9 mouse cellular contexts compared by ENCODE assay signal in genomic region chrX:139219017-139219416, GRCm38 (mm10). TPM values are rescaled to one million over a fixed set of nuclear protein-coding genes. Genes with fewer than 3 reads are reported as not detected.
A peak's percentile ranks its signal among the peaks of the same experiment; 100 is the strongest.
DNase-seq lines count a peak whose midpoint lies in the region; ATAC-seq and TF ChIP-seq lines count a peak whose summit lies in the region.
"Had no signal": no experiment of that assay in that cellular context is flagged by ENCODE, and none has a peak within 500 bp of the region (broad histone marks: within the 10 kb centered on the region; RNA-seq: fewer than 3 reads in every experiment).

No protein-coding gene starts in this region.

- WGBS in forebrain, embryonic 15.5 days, result 30% methylated on average over 2 of the region's 2 CpGs
- WGBS in forebrain, embryonic 12.5 days, result 28% methylated on average over 2 of the region's 2 CpGs
- WGBS in stomach, postnatal 0 days, result 37% methylated on average over 2 of the region's 2 CpGs

- H3K36me3 ChIP-seq in forebrain, embryonic 15.5 days, result no peaks in the 10 kb centered on the region
- no peaks in the 10 kb centered on the region for H3K36me3 ChIP-seq in forebrain, embryonic 12.5 days (replicated peaks)
- no peaks in the 10 kb centered on the region for H3K36me3 ChIP-seq in stomach, postnatal 0 days (ENCODE audit: control insufficient read depth, insufficient read depth, low read length)

- H3K4me1 ChIP-seq in forebrain, embryonic 15.5 days, result peaks cover 5% of the 10 kb centered on the region; the same call in 1 of the 2 replicates
- no peaks in the 10 kb centered on the region; the same call in 1 of the 2 replicates for H3K4me1 ChIP-seq in forebrain, embryonic 12.5 days
- no peaks in the 10 kb centered on the region for H3K4me1 ChIP-seq in cortical plate, adult 2 months (ENCODE audit: control insufficient read depth, insufficient read depth, low read length)
- H3K4me1 ChIP-seq in stomach, postnatal 0 days (replicated peaks; ENCODE audit: control insufficient read depth, insufficient read depth), result no peaks in the 10 kb centered on the region

- no peak for TF ChIP-seq POLR2A in cortical plate, adult 2 months (IDR thresholded peaks at IDR 0.05; ENCODE audit: extremely low read depth, insufficient read depth, low read length)

- no peak overlapping the region for H3K4me3 ChIP-seq in forebrain, embryonic 15.5 days
- H3K4me3 ChIP-seq in forebrain, embryonic 12.5 days (replicated peaks), result no peak overlapping the region
- no peak overlapping the region for H3K4me3 ChIP-seq in cortical plate, adult 2 months (ENCODE audit: insufficient read depth, low read length)
- H3K4me3 ChIP-seq in stomach, postnatal 0 days (ENCODE audit: low read depth, low read length), result no peak overlapping the region

- ATAC-seq in forebrain, embryonic 15.5 days (replicated peaks), result peak; percentile 35; the same call in 1 of the 2 replicates
- ATAC-seq in forebrain, embryonic 12.5 days (ENCODE audit: low FRiP score), result no peak; the same call in 1 of the 2 replicates
- ATAC-seq in stomach, postnatal 0 days (ENCODE audit: low FRiP score, low TSS enrichment), result no peak

- H3K27ac ChIP-seq in forebrain, embryonic 15.5 days (replicated peaks), result no peak overlapping the region
- H3K27ac ChIP-seq in forebrain, embryonic 12.5 days, result no peak overlapping the region
- H3K27ac ChIP-seq in cortical plate, adult 2 months (ENCODE audit: insufficient read depth, low read length), result no peak overlapping the region
- H3K27ac ChIP-seq in stomach, postnatal 0 days (replicated peaks), result no peak overlapping the region

- H3K4me2 ChIP-seq in forebrain, embryonic 15.5 days (replicated peaks), result no peak overlapping the region
- H3K4me2 ChIP-seq in forebrain, embryonic 12.5 days, result no peak overlapping the region
- H3K4me2 ChIP-seq in stomach, postnatal 0 days (replicated peaks; ENCODE audit: low read depth), result no peak overlapping the region

- no peaks in the 10 kb centered on the region for H3K9me3 ChIP-seq in forebrain, embryonic 15.5 days
- no peaks in the 10 kb centered on the region for H3K9me3 ChIP-seq in forebrain, embryonic 12.5 days
- no peaks in the 10 kb centered on the region for H3K9me3 ChIP-seq in stomach, postnatal 0 days (ENCODE audit: control insufficient read depth, low read length)

- no peak for TF ChIP-seq EP300 in stomach, postnatal 0 days (optimal IDR thresholded peaks at IDR 0.05)

- no peak overlapping the region for H3K9ac ChIP-seq in forebrain, embryonic 15.5 days (replicated peaks)
- no peak overlapping the region for H3K9ac ChIP-seq in forebrain, embryonic 12.5 days
- H3K9ac ChIP-seq in stomach, postnatal 0 days (ENCODE audit: low read length), result no peak overlapping the region

- no peaks in the 10 kb centered on the region for H3K27me3 ChIP-seq in forebrain, embryonic 15.5 days
- H3K27me3 ChIP-seq in forebrain, embryonic 12.5 days, result peaks cover 8% of the 10 kb centered on the region; the same call in 1 of the 2 replicates
- no peaks in the 10 kb centered on the region for H3K27me3 ChIP-seq in stomach, postnatal 0 days (ENCODE audit: control insufficient read depth, insufficient read depth, low read length)

- peak; percentile 49; the same call in 1 of the 2 replicates for TF ChIP-seq CTCF in cortical plate, adult 2 months (IDR thresholded peaks at IDR 0.05; ENCODE audit: extremely low read depth, insufficient read depth, low read length)
- peak; percentile 77 for TF ChIP-seq CTCF in stomach, postnatal 0 days (IDR thresholded peaks at IDR 0.05; ENCODE audit: low read depth)

- peak; percentile 53 for DNase-seq in thymus, postnatal 4 days
- no peak for DNase-seq in thymus, postnatal 25 days
- peak; percentile 71 for DNase-seq in kidney, postnatal 10 days
- peak; percentile 51 for DNase-seq in lung, postnatal 25 days (ENCODE audit: low spot score)
- DNase-seq in stomach, postnatal 0 days (ENCODE audit: low spot score), result peak; percentile 29

RNA-seq across cellular contexts. Expression of gene Mum1l1, which starts 9.2 kb away (rescaled TPM):
- 7.6 and 8.3 TPM in 2 replicates for polyA plus RNA-seq in forebrain, embryonic 15.5 days (2015; fragmentation: Nextera tagmentation; extraction: Ambion mirVana)
- 13.7 and 13.8 TPM in 2 replicates for polyA plus RNA-seq in forebrain, embryonic 12.5 days (2016; fragmentation: Nextera tagmentation; extraction: Ambion mirVana)
- 0.94 and 1.1 TPM in 2 replicates for polyA plus RNA-seq in cortical plate, adult 2 months (2012; rRNA removed)
- polyA plus RNA-seq in stomach, postnatal 0 days (2015; fragmentation: Nextera tagmentation; extraction: Ambion mirVana), result 5.6 and 8.2 TPM in 2 replicates

RNA-seq across cellular contexts. Expression of gene 4933428M09Rik, which starts 40.0 kb away (rescaled TPM):
- polyA plus RNA-seq in forebrain, embryonic 15.5 days (2015; fragmentation: Nextera tagmentation; extraction: Ambion mirVana), result not detected in 2 replicates
- not detected in 2 replicates for polyA plus RNA-seq in forebrain, embryonic 12.5 days (2016; fragmentation: Nextera tagmentation; extraction: Ambion mirVana)
- polyA plus RNA-seq in cortical plate, adult 2 months (2012; rRNA removed), result not detected in 2 replicates
- polyA plus RNA-seq in stomach, postnatal 0 days (2015; fragmentation: Nextera tagmentation; extraction: Ambion mirVana), result not detected in 2 replicates
- polyA plus RNA-seq: heart, embryonic 14.5 days had no signal
